Mouse (Mus musculus) liver, adult 2 months (tissue): ENCODE data around the gene Flt4.

Experiments
- CTCF ChIP-seq: fragments of 200-500 bp; IDR thresholded peaks from 2 replicates; pipeline ENCODE4 v1.5.1; 2011; ENCODE audit warnings: low read depth, low read length, control low read depth
- POLR2A ChIP-seq: fragments of 200-500 bp; IDR thresholded peaks from 2 replicates; pipeline ENCODE4 v1.6.1; 2011; ENCODE audit warnings: low read length, control low read depth; ENCODE audit not compliant: insufficient read depth; ENCODE audit errors: extremely low read depth

DNA sequence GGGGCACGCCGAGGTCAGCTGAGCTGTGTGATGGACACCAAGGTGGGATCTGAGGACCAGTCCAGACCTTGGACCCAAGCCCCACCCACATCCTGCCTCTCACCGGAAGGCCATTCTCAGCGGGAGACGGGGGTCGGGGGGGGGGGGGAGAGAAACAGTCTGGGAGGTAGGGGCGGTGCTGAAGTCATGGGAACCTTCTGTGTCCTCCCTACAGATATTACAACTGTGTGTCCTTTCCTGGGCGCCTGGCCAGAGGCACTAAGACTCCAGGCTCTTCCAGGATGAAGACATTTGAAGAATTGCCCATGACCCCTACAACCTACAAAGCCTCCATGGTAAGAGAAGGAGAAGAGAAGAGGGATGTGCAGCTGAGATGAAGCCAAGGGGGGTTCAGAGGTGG lies 36.6 kb downstream of the Flt4 start:
- TF ChIP-seq CTCF (no peak), POLR2A (no peak)
